Mouse (Mus musculus): ENCODE results near the gene Ampd2. TPM values are rescaled to one million over a fixed set of nuclear protein-coding genes. Genes with fewer than 3 reads are reported as not detected.

Ampd2 gene
- 44.0 and 51.2 TPM in 2 replicates for polyA plus RNA-seq (2012; rRNA removed)

DNA sequence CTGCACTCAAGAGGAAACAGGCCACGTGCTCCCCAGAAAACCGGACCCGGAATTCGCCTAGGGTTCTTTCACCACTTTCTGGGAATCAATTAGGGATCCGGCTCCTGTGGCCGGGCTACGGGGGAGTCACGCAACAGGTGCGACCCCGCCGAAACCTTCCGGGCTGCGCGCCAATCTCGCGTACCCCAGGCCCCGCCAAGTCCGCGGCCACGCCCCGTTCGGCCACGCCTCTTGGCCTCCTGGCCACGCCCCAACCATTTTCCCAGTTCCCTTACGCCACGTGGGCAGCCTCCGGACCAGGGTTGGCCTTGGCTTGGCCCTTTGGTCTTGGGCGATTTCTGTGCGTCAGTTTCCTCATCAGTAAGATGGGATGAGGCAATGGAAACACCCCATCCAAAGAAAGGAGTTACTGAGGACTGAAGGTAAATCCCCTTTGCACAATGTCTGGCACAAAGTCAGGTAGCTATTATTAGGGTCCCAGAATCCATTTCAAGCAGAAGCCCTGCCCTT lies at the start of gene Ampd2:
Gene Ampd2 (minus strand): TSS at position 182 of the 510 bp plus-strand sequence.

DNA sequence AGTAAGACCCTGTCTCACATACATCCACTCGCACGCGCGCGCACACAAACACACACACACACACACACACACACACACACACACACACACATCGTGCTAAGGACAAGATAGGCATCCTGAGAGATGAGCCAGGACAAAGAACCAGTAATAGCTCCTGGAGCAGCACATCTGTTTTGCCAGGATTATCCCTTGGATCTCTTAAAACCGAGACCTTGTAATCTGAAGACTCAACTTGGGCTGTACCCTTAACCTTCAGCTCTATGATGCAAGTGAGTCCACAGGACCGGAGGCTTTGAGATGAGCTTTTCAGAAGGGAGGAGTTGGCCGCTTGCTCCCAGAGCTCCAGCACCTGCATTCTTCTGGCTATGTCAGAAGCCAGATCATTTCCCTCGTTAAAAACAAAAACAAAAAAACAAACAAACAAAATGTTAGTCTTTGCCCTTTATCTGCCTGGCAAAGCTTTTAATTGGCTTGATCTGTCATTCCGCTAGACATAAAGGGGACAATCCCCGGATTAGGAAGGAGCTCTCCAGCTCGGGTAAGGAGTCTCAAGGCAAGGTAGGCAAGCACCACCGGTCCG lies 6.2 kb upstream of the Ampd2 start, which contains the start of gene Gnat2:
Gene Gnat2 (plus strand): TSS at position 254 of the 580 bp plus-strand sequence.

GRCm38 (mm10) chr3:108044394-108045140 lies 41.9 kb downstream of the Ampd2 start, which contains the start of gene Gstm4:
Gstm4 (minus strand) TSS chr3:108044894.

Other genes starting within 250 kb of the Ampd2 start
- gene Eps8l3, start 209.4 kb downstream of the Ampd2 start, polyA plus RNA-seq (2012; rRNA removed) = 0.06 TPM in 1 of 2 replicates, not detected in the other
- 114 and 121 TPM in 2 replicates for gene Gstm5, start 190.8 kb downstream of the Ampd2 start, polyA plus RNA-seq (2012; rRNA removed)
- 14.9 and 16.7 TPM in 2 replicates for gene Gstm7, start 154.8 kb downstream of the Ampd2 start, polyA plus RNA-seq (2012; rRNA removed)
- 4.7 and 6.2 TPM in 2 replicates for gene Gstm6, start 142.9 kb downstream of the Ampd2 start, polyA plus RNA-seq (2012; rRNA removed)
- gene Gstm3, start 117.4 kb downstream of the Ampd2 start, polyA plus RNA-seq (2012; rRNA removed) = 2.9 and 4.7 TPM in 2 replicates
- 3.4 TPM in 2 replicates for gene Gstm2, start 100.2 kb downstream of the Ampd2 start, polyA plus RNA-seq (2012; rRNA removed)
- gene Gstm1, start 68.7 kb downstream of the Ampd2 start, polyA plus RNA-seq (2012; rRNA removed) = 111 and 127 TPM in 2 replicates
- gene Gstm4, start 41.8 kb downstream of the Ampd2 start, polyA plus RNA-seq (2012; rRNA removed) = 10.1 and 11.9 TPM in 2 replicates
- 0.95 and 1.4 TPM in 2 replicates for gene Gnat2, start 6.1 kb upstream of the Ampd2 start, polyA plus RNA-seq (2012; rRNA removed)
- 30.2 and 35.7 TPM in 2 replicates for gene Gnai3, start 59.5 kb upstream of the Ampd2 start, polyA plus RNA-seq (2012; rRNA removed)
- gene Gpr61, start 68.2 kb upstream of the Ampd2 start, polyA plus RNA-seq (2012; rRNA removed) = not detected in 2 replicates
- 0.35 and 0.41 TPM in 2 replicates for gene Amigo1, start 99.7 kb upstream of the Ampd2 start, polyA plus RNA-seq (2012; rRNA removed)
- gene Cyb561d1, start 114.6 kb upstream of the Ampd2 start, polyA plus RNA-seq (2012; rRNA removed) = 1.5 and 1.9 TPM in 2 replicates
- 1.9 and 2.1 TPM in 2 replicates for gene Atxn7l2, start 124.3 kb upstream of the Ampd2 start, polyA plus RNA-seq (2012; rRNA removed)
- gene Sypl2, start 140.0 kb upstream of the Ampd2 start, polyA plus RNA-seq (2012; rRNA removed) = 0.03 and 0.07 TPM in 2 replicates
- gene Psma5, start 170.3 kb upstream of the Ampd2 start, polyA plus RNA-seq (2012; rRNA removed) = 97.2 and 113 TPM in 2 replicates
- gene Sort1, start 197.4 kb upstream of the Ampd2 start, polyA plus RNA-seq (2012; rRNA removed) = 3.5 and 4.0 TPM in 2 replicates